Mouse (Mus musculus): Measurements from ENCODE around the gene Tanc1.

- TF ChIP-seq CTCF (IDR thresholded peaks at IDR 0.05) (no peak), EP300 (IDR thresholded peaks at IDR 0.05; ENCODE audit: insufficient read depth, low read depth, low read length) (no peak), POLR2A (IDR thresholded peaks at IDR 0.05; ENCODE audit: insufficient read depth, low read depth, low read length) (no peak)
These were observed 230.7 kb downstream of the Tanc1 start for GRCm38 (mm10) chr2:59842556-59843008.
